Mouse (Mus musculus) heart, postnatal 10 days (tissue): ENCODE measurements around the gene Babam2. TPM values are rescaled to one million over a fixed set of nuclear protein-coding genes. Genes with fewer than 3 reads are reported as not detected.
"Not testable (repeated sequence)": the region's sequence is repeated elsewhere in the genome, so short reads cannot be mapped to it uniquely, and the experiment has no call there.

Experiments used
- DNase-seq, 2 experiments: peaks; one replicate each; pipeline ENCODE4 v3.0.0; 2021
- intact Hi-C: fragments of 180-260 bp; cut with DNase I; formaldehyde crosslinking; loops from one replicate; pipeline ENCODE4 v1.15.1; 2025
- total RNA-seq, 2 experiments: library from RNA; stranded (reverse); gene quantifications; 2 replicates each; pipeline ENCODE4 v1.2.3; 2021

Babam2 gene
- total RNA-seq, 2 experiments from 2014 or later = 36.3 to 39.8 TPM

DNA sequence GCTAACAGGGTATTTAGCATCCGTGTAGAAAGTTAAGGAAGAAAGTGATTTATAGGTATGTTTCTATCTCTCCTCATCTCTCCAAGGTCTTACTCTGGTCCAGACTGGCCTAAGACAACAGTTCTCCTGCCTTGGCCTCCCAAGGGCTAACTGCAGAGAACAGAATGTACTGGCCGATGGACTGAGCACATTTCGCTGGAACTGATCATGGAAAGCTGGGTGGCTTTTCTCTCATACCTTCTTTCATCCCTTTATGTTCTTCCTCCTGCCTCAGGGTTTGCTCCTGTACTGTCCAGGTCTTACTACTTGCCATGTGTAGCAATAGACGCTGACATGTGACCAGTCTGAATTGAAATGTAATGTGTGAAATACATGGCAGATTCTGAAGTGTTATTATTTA lies 74.4 kb downstream of the Babam2 start:
- intact Hi-C loops = no loop called here

GRCm38 (mm10) chr5:31774976-31775375 lies 77.5 kb downstream of the Babam2 start:
- DNase-seq = no peak

More for the DNA sequence above, 74.4 kb downstream of the Babam2 start:
- no peak for DNase-seq

DNA sequence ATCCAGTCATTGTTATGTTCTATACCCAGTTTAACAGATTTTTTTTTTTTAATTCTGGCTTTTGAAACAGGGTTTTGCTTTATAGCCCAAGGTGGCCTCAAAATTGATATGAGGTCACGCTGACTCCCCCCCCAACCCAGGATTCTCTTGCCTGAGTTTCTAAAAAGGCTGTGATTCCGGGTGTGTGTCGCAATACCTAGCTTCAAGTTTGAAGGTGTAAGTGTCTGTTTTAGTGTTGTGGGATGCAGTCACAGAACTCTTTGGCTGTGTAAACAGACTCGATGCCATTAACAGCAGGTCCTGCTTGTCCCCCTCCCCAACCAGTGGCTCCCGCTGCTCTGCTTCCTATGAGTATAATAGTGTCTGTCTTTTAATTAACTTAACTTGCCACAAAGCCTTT lies 84.1 kb downstream of the Babam2 start:
- no peak for DNase-seq
- intact Hi-C loops = no loop called here

More at GRCm38 (mm10) chr5:31774976-31775375, 77.5 kb downstream of the Babam2 start:
- intact Hi-C loops = no loop called here

DNA sequence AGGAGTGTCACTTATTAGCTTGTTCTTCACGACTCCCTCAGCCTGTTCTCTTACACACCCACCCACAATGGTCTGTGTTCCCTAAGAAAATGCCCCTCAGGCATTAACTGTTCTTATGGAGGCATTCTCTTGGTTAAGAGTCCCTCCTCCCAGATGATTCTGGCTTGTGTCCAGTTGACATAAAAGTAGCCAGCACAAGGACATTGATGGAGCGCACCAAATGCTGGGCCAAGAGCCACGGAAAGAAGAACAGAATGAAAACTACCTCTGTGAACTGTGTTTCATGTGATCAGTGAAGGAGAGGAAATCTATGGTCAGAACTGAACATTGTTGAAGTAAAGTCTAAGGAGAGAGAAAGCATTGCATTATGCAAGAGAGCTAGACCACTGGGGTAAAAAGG lies 89.7 kb downstream of the Babam2 start:
- peak in 1 of 2 experiments; percentile 17 for DNase-seq
- intact Hi-C loops = no loop called here

DNA sequence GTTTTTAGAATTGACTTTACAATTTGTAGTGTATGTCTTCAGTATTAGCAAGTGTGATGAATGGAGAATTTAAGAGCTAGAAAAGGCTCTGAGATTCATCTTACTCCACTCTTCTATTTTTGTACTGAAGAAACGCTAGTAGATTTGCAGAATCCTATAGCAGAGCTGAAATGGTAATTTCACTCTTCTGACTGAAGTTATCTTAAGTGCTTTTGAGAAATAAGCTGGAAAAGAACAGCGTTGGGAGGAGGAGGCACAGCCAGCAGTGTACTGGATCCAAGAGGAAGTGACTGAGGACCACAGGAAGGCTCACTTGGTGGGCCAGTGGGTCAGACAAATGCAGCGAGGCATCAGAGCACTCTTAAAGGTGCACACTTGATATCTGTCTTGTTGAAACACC lies 90.1 kb downstream of the Babam2 start:
- intact Hi-C loops = no loop called here
- DNase-seq = no peak

DNA sequence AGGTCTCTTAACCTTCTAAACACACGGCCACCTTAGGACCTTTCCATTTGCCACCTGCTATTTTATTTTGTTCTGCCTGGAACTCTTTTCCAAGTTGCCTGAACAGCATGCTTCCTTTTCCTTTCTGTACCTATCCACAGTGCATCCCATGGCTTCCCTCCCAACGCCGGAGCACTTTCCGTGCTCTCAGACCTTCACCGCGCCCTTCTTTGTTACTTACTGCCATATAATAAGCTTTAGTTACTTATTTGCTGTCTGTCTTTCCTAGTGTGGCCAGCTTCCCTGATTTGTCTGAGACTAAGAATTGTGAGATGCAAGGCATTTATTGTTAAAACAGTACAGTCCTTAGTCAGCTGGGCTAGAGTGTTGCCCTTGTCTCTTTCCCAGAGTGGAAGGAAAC lies 94.9 kb downstream of the Babam2 start:
- DNase-seq = no peak
- intact Hi-C loops = no loop called here

DNA sequence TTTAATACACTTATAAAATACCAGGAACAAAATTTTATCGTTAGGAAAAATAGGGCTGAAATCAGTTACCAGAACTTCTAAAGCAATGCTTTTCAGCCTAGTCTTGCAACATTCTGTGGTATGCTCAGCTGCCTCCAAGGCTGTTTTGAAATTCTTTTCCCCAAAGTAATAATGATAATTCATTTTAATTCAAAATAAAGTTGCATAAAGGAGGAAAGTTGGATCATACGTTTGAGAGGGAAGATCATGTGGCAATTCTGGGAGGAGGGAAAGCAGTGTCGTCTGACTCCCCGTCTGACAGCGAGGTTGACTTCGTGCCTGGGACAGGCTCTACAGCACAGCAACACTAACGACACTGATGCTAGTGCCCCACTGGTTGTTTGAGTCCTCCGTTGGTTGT lies 95.4 kb downstream of the Babam2 start:
- DNase-seq = no peak
- intact Hi-C loops = no loop called here

- no peak for DNase-seq
- intact Hi-C loops = no loop called here
Measured at GRCm38 (mm10) chr5:31795414-31795813, 97.9 kb downstream of the Babam2 start.

DNA sequence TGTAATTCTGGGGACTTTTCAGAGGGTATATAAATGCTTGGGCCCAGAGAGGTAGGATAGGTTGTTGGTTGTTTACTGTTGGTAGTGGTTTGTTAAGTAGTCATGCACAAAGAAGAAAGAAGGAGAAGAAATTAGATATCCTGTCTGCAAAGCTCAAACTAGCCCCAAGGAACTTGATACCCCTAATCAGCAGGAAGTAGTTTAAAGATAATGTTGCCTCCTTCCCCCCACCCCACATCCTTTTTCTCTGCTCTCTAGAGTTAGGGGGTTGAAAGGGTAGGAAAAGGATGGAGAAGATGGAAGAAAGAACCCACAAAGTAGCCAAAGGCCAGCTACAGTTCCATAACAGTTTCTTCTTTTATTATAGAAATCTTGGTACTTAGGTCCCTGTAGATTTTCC lies 99.5 kb downstream of the Babam2 start:
- intact Hi-C loops = no loop called here

DNA sequence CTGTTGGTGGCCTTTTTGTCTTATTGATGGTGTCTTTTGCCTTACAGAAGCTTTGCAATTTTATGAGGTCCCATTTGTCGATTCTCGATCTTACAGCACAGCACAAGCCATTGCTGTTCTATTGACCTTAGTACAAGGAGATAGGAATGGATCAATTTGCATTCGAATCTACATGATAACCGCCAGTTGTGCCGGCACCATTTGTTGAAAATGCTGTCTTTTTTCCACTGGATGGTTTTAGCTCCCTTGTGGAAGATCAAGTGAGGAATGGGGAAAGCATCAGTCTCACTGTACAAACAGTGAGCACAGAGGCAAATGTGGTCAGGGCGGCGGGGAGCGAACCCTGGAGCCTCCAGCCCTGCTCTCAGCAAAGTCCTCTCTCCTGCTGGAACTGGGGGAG lies 106.7 kb downstream of the Babam2 start:
- intact Hi-C loops, DNase-seq: not testable (repeated sequence)

More for the DNA sequence above, 99.5 kb downstream of the Babam2 start:
- DNase-seq = no peak

DNA sequence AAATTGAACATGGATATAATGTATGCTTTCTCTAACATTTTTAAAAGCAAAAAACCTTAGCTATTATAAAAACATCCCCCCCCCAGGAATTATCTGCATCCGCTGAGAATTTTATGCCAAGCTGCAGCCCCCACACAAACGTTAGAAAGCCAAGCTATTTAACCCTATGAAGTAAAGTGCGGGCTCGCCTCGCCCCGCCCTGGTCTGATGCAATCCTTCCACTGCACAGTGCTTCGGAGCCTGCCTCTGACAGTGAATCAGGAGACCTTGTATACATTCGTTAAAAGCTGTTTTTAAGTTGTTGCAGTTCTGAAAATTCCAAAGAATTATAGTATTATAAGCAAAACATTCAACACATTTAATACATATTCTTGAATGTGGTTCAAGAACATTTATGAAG lies 107.3 kb downstream of the Babam2 start:
- intact Hi-C loops = no loop called here
- DNase-seq = no peak

DNA sequence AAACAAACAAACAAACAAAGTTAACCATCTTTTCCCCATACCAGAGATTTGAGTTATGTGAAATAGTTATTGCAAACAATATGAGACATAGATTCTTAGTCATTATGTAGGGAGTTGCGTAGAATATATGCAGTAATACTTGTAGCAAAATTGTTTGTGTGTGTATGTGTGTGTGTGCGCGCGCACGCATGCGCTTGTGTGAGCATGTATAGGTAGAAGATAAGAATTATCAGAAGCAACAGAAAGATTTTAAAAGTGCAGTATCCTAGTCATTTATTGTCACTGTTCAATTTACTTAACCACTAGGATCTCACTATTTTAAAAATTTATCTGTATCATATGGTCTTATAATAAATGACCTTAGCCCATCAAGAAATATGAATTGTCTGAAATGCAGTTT lies 109.8 kb downstream of the Babam2 start:
- DNase-seq = no peak
- intact Hi-C loops = no loop called here

DNA sequence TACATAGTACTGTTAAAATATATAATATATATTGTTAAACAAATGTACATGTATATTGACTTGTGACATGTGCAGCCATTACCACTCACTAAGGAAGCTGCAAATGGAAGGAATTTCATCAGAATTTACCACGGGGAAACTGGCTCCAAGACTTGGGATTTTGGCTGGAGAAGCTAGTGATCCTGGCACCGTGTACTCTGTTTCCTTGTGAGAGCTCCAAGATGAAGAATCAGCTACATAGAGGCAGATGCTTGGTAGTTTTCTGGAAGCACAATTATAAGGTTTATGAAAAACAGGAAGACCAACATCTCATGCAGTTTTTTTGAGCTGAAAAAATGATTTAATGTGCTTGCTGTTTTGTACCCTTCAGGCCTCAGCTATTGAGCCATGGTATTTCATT lies 110.8 kb downstream of the Babam2 start:
- intact Hi-C loops = no loop called here
- peak in 1 of 2 experiments; percentile 15 for DNase-seq

DNA sequence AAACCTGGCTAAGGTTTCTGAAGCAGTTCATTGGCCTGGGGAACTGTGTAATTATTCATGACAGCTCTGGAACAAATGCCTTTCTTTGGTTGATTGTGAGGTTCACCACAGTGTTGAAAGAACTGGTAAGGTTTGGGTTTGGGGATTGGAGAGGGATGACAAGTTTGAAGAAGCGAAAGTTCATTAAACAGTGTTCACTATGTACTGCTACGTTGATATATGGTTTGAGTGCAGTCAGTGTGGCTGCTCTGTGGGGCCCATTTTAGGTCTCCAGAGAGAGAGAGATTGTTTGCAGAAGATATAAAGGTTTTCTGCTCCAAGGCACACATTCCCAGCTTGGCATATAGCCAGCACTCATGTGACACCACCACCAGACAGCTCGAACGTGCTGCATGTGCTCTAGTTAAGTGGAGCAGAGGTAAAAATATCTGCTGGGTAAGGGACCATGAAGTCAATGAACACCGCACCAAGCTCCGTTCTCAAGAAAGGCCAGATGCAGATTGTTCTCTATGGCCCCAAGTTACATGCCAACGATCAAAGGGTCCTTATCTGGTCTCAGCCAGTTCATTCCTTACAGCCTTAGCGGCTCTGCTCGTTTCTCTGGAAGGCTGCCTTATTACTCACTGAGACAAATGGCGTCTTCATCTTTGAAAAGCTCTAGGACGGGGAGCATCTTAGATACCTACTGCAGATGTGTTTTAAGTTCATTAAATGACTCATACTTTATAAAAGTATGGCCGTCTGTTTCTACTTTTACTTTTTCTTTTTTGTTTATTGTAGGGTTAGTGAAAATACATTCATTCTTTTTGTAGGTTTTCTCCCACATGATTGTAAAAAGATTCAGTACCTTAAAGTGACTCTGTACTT lies 113.5 kb downstream of the Babam2 start:
- DNase-seq = peak; percentile 63 to 68
- intact Hi-C loops = no loop called here

GRCm38 (mm10) chr5:31811663-31812001 lies 114.1 kb downstream of the Babam2 start:
- intact Hi-C loops = no loop called here
- DNase-seq = no peak

DNA sequence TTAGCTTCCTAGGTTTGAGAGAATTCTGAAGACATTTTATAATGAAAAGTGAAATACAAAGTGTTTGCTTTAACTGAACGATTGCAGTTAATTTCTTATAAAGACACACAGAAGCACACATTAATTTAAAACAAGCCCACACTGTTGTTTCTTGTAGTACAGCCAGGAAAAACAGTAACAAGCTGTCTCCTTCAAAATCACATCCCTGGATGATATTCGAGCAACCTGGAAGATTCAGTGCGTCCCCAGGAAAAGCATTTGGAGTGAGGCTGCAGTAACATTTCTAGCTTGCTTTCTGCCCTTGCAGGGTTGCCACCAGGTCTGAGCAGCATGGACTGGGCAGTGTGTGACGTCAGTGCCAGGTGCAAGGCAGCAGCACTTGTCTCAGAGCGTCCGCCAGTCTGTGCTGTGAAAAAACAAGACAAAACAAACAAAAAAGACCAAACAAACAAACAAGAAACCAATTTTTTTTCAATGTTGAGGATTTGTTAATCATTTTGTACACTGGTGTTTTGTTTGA lies 115.7 kb downstream of the Babam2 start:
- DNase-seq = no peak
- intact Hi-C loops = no loop called here

DNA sequence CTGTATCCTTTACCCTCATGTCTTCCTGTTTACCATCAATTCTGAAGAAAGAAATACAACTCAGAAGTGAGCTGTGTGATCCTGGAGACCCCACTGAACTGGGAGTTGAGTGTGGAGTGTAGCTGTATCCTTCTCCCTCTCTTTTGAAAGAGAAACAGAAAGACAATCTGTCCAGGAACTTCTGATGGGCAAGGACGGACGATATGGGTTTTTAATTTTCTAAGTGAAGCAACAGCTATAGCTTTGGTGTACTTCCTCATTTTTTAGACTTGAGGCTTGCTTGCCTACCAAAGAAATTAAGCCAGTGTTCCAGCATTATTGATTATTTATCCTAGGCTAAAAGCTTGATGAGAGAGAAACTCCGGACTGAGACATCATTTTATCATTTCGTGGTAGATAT lies 116.6 kb downstream of the Babam2 start:
- DNase-seq = no peak
- intact Hi-C loops = no loop called here

DNA sequence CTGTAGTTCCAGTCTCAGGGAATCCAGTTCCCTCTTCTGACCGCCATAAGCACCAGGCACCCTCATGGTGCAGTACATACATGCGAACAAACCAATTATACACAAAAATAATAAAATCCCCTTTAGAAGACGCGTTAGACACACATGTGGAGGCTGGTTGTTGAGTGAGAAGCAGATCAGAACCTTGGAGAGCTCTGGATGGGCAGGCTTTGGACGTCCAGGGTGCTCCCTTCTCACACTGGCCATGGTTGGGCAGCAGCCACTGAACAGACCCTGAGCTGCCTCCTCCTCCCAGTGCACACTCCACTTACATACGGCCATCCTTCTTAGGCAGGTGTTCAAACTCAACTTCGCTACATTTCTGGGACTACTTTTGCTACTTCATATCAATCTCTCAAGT lies 117.6 kb downstream of the Babam2 start:
- peak; percentile 31 to 43 for DNase-seq
- intact Hi-C loops = loop anchor here (5.0 kb wide), 1 partner anchor 113 kb away; no protein-coding TSS in a partner anchor

DNA sequence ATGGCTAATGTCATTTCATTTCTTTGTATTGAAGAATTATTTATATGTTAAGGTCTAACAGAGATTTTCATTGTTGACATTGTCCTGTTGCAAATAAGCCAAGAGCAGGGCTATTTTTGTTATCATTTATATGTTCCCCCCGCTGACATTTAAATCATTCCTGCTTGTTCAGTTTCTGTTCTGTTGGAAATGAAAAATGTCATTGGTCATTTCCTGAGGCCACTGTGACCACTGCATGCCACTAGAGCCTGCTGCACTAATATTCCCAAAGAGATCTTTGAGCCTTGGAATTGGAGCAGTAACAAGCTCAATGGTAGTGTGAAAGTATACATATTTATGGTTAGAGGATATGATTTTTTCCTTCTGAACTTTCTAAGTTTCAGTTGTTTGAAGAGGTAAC lies 118.6 kb downstream of the Babam2 start:
- intact Hi-C loops = loop anchor here (5.0 kb wide), 1 partner anchor 114 kb away; no protein-coding TSS in a partner anchor
- DNase-seq = no peak

DNA sequence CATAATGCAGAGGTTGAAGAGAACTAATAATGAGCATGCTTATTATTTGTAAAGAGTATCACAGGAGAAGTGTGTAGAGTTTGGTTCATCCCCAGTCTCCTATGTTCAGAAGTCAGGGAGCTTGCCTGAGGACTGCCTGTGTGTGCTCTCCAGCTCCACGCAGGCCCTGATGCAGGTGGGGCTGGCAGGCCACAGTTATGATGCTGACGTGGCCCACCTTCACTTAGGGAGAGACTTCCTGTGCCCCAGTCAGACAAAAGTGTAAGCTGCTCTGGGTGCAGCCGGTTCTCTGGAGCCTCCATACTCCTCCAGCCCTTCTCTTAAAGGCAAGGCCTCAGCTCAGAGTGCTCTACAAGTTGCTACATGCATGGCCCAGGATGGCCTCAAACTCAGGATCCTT lies 123.3 kb downstream of the Babam2 start:
- intact Hi-C loops = no loop called here
- DNase-seq = no peak

DNA sequence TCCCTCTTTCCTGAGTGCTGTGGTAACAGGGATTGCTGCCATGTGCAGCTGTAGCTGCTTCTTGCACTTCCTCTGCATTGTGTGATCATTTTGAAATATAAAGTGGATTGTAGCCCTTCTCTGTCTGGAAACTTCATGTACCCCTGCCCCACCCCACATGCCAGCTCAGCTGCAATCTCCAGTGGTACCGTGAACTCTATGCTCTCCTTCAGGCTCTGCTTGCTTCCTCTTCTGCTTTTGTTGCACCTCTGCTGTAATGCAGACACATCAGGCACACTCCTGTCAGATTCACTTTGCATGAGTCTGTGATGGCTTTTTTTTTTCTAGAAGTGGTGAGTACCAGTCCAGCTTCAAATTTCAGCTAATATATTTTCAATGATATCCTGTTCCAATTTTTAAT lies 123.7 kb downstream of the Babam2 start:
- no peak for DNase-seq
- intact Hi-C loops = no loop called here

DNA sequence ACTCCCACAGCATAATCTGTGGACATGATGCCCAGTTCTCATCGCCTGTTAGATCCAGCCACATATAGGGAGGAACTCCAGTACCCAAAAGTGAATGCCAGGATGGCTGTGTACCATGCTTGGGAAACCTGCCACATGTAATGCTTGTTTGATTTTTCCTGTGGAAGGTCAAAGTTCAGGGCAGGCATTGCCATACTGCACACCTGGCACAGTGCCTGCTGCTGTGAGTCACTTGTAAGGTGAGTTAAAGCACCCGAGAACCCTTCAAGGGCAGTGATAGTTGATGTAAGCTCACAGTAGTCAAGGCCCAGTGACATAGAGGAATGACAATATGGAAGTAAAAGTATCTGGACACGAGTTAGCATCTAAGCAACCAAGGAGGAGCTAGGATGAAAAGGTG lies 126.2 kb downstream of the Babam2 start:
- DNase-seq = no peak
- intact Hi-C loops = no loop called here
